Mouse (Mus musculus) intestine, embryonic 16.5 days (tissue): ENCODE results near the gene Bloc1s1. TPM values are rescaled to one million over a fixed set of nuclear protein-coding genes. Genes with fewer than 3 reads are reported as not detected.
A peak's percentile ranks its signal among the peaks of the same experiment; 100 is the strongest.

Experiments
- ATAC-seq: fragments of 200-750 bp; cut with Nextera tagmentation; 2 replicates; pipeline ENCODE4 v1.8.0; 2017; ENCODE audit warnings: moderate TSS enrichment, moderate library complexity
- H3K27ac ChIP-seq: fragments of 300-500 bp; sonication (generic); 2 replicates; pipeline ENCODE4 v1.5.1; 2014; ENCODE audit warnings: mild to moderate bottlenecking, low read length
- H3K27me3 ChIP-seq: fragments of 300-500 bp; sonication (generic); replicated peaks from 2 replicates; pipeline ENCODE4 v1.6.1; 2014; ENCODE audit warnings: low read length, control low read depth, mixed read lengths; ENCODE audit not compliant: control insufficient read depth, insufficient read depth
- H3K36me3 ChIP-seq: fragments of 300-500 bp; sonication (generic); 2 replicates; pipeline ENCODE4 v1.6.1; 2014; ENCODE audit warnings: low read length, control low read depth; ENCODE audit not compliant: control insufficient read depth, insufficient read depth
- H3K4me1 ChIP-seq: fragments of 300-500 bp; sonication (generic); 2 replicates; pipeline ENCODE4 v1.6.1; 2014; ENCODE audit warnings: low read length, control low read depth, mixed read lengths; ENCODE audit not compliant: control insufficient read depth, insufficient read depth
- H3K4me2 ChIP-seq: fragments of 300-500 bp; sonication (generic); 2 replicates; pipeline ENCODE4 v1.6.1; 2014; ENCODE audit warnings: low read depth, low read length, control low read depth
- H3K4me3 ChIP-seq: fragments of 300-500 bp; sonication (generic); 2 replicates; pipeline ENCODE4 v1.5.1; 2014; ENCODE audit warnings: mild to moderate bottlenecking, low read length
- H3K9ac ChIP-seq: fragments of 300-500 bp; sonication (generic); 2 replicates; pipeline ENCODE4 v1.6.1; 2014; ENCODE audit warnings: low read depth, low read length
- H3K9me3 ChIP-seq: fragments of 300-500 bp; sonication (generic); 2 replicates; pipeline ENCODE4 v1.6.1; 2016; ENCODE audit warnings: low read length, control low read depth; ENCODE audit not compliant: control insufficient read depth
- WGBS: fragments of 180-500 bp; shearing (Covaris S2); extraction: QIAGEN DNeasy Blood & Tissue Kit; methylation state at CpG from one replicate; pipeline ENCODE4 v1.1.7; 2014; 5-methylcytosine and 5-hydroxymethylcytosine counted together
- polyA plus RNA-seq: library from polyadenylated mRNA; unstranded; fragments of >200 nt; fragmentation: Nextera tagmentation; extraction: Ambion mirVana; gene quantifications from 2 replicates; pipeline ENCODE4 v1.2.1, GENCODE M21; 2015

Bloc1s1 gene
- polyA plus RNA-seq: 208 and 220 TPM in 2 replicates

- 54% methylated on average over 9 of the region's 9 CpGs for WGBS
- H3K9me3 ChIP-seq: no peaks in the 10 kb centered on the region
- no peaks in the 10 kb centered on the region for H3K36me3 ChIP-seq
- peak within 1 kb of the TSS; percentile 92 for H3K9ac ChIP-seq
- H3K4me3 ChIP-seq: peak within 1 kb of the TSS; percentile 92
- H3K4me1 ChIP-seq: peaks cover 37% of the 10 kb centered on the region
- H3K4me2 ChIP-seq: peak within 1 kb of the TSS; percentile 93
- H3K27me3 ChIP-seq: no peaks in the 10 kb centered on the region
- H3K27ac ChIP-seq: peak within 1 kb of the TSS; percentile 98
- ATAC-seq: no peak
These were observed at the start of gene Bloc1s1 for GRCm38 (mm10) chr10:128923935-128924334. Bloc1s1 (minus strand) TSS chr10:128924035.

DNA sequence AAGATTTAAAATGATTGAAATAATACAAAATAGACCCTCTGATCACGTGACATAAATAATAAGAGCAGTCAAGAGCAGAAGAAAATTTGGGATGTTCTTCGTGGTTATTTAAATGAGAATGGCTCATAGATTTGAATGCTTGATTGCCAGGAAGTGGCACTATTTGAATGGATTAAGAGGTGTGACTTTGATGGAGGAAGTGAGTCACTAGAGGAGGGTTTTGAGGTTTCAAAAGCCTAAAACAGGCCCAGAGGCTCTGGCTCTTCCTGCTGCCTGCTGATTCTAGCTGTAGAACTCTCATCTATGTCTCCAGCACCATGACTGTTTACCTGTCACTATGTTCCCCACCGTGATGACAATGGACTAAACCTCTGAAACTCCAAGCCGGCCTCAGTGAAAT lies 49.0 kb upstream of the Bloc1s1 start:
- Histone ChIP-seq H3K9me3 (no peaks in the 10 kb centered on the region), H3K27ac (no peak overlapping the region), H3K9ac (no peak overlapping the region), H3K4me3 (no peak overlapping the region), H3K4me1 (peaks cover 3% of the 10 kb centered on the region; the same call in 1 of the 2 replicates), H3K36me3 (no peaks in the 10 kb centered on the region), H3K27me3 (no peaks in the 10 kb centered on the region), H3K4me2 (no peak overlapping the region)
- WGBS: 73% methylated on average over 4 of the region's 4 CpGs
- ATAC-seq: no peak

DNA sequence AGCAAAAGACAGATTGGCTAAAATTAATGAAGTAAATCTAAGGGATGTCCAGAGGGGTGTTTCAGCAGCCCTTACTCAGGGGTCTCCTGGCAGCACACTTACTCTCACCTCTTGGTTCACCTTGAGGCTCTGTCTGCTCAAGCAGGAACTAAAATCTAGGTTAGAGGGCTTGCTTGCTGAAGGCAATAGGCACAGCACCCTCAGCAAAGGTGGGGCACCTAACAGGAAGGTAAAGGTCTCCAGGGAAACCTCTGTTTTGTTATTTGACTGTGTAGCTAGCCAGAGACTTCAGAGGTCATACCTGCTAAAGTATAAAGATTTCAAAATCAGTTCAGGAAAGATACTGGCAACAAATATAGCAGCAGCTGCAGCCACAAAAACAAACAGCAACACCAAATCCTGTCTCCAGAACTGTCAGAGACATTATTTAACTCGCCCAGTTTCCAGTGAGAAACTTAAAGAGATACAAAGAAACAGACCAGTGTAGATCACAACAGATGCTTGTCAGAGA lies 47.0 kb upstream of the Bloc1s1 start:
- no peak; the same call in 1 of the 2 replicates for ATAC-seq
- peaks cover 3% of the 10 kb centered on the region; the same call in 1 of the 2 replicates for H3K4me1 ChIP-seq
- H3K4me2 ChIP-seq: no peak overlapping the region
- 39% methylated on average over 1 of the region's 1 CpGs for WGBS
- no peak overlapping the region for H3K4me3 ChIP-seq
- no peaks in the 10 kb centered on the region for H3K9me3 ChIP-seq
- H3K36me3 ChIP-seq: no peaks in the 10 kb centered on the region
- no peaks in the 10 kb centered on the region for H3K27me3 ChIP-seq
- H3K27ac ChIP-seq: no peak overlapping the region
- no peak overlapping the region for H3K9ac ChIP-seq

DNA sequence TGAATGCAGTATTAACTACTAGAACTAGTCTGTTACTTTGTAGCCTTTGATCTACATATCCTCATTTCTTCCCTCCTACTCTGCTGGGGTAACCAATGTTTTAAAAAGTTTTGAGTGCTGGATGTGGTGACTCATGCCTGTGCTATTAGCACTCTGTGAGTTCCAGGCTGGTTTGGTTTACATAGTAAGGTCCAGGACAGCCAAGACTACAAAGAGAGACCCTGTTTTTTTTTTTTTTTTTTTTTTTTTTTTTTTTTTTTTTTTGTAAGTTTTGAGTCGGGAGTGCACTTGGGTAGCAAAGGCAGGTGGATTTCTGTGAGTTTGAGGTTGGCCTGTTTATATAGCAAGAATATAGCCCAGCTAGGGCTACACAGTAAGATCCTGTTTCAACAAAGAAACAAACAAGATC lies 44.5 kb upstream of the Bloc1s1 start:
- no peak overlapping the region for H3K4me2 ChIP-seq
- no peaks in the 10 kb centered on the region for H3K36me3 ChIP-seq
- no peak overlapping the region for H3K27ac ChIP-seq
- H3K27me3 ChIP-seq: no peaks in the 10 kb centered on the region
- H3K4me3 ChIP-seq: no peak overlapping the region
- peak; percentile 68 for ATAC-seq
- peaks cover 12% of the 10 kb centered on the region; the same call in 1 of the 2 replicates for H3K4me1 ChIP-seq
- no peaks in the 10 kb centered on the region for H3K9me3 ChIP-seq
- no peak overlapping the region for H3K9ac ChIP-seq
- 25% methylated on average over 1 of the region's 1 CpGs for whole genome bisulfite sequencing

DNA sequence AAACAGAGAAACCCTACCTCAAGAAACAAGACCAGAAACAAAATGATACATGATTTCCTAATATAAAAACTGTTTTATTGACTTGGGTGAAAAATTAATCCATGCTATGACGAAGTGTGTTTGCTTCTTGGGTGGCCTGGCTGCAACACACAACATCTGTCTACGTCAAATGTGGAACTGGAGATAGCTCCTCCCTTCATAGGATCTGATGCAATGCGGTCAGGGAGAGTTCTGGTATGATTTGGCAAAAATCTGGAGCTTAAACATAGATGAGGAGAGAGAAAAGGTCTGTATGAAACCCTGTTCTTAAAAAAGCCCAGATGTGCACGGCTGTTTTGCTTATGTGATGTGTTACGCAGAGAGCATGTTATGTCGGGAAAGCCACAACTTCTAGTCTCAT lies 42.0 kb upstream of the Bloc1s1 start:
- H3K27me3 ChIP-seq: no peaks in the 10 kb centered on the region
- ATAC-seq: no peak
- no peak overlapping the region for H3K9ac ChIP-seq
- H3K27ac ChIP-seq: peak overlapping the region; percentile 69; the same call in 1 of the 2 replicates
- H3K36me3 ChIP-seq: no peaks in the 10 kb centered on the region
- no peak overlapping the region for H3K4me3 ChIP-seq
- H3K4me2 ChIP-seq: no peak overlapping the region
- WGBS: 63% methylated on average over 6 of the region's 6 CpGs
- H3K9me3 ChIP-seq: no peaks in the 10 kb centered on the region
- H3K4me1 ChIP-seq: peaks cover 20% of the 10 kb centered on the region; the same call in 1 of the 2 replicates

DNA sequence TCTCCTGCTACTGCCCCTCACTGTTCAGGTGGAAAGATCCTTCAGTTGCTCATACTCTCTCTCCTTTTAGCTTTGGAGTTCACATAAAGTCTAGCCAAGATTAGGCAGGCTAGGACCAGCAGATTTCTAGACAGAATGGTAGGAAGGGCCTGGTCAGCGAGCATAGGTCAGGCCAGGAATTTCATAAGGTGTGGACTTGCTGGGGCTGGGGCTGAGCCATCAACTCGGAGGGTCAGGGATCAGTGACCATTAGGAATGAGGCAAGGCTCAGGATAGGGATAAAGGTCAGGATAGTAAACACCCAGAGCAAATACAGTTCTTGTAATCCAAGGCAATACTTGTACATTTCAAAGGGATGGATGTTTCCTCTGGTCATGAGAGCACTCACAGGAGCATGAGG lies 41.1 kb upstream of the Bloc1s1 start:
- peaks cover 27% of the 10 kb centered on the region; the same call in 1 of the 2 replicates for H3K4me1 ChIP-seq
- H3K4me2 ChIP-seq: no peak overlapping the region
- 58% methylated on average over 2 of the region's 2 CpGs for WGBS
- H3K9me3 ChIP-seq: no peaks in the 10 kb centered on the region
- no peaks in the 10 kb centered on the region for H3K27me3 ChIP-seq
- no peak overlapping the region for H3K9ac ChIP-seq
- H3K27ac ChIP-seq: no peak overlapping the region
- no peaks in the 10 kb centered on the region for H3K36me3 ChIP-seq
- 0 out of 2 replicates have a peak, but pooled peaks have one; percentile 12 for ATAC-seq
- H3K4me3 ChIP-seq: no peak overlapping the region

- Histone ChIP-seq H3K4me1 (peaks cover 27% of the 10 kb centered on the region; the same call in 1 of the 2 replicates), H3K9ac (peak within 1 kb of the TSS; percentile 1; the same call in 1 of the 2 replicates), H3K9me3 (no peaks in the 10 kb centered on the region), H3K4me3 (peak within 1 kb of the TSS; percentile 17), H3K27ac (peak within 1 kb of the TSS; percentile 71), H3K4me2 (peak within 1 kb of the TSS; percentile 44), H3K27me3 (no peaks in the 10 kb centered on the region), H3K36me3 (no peaks in the 10 kb centered on the region)
- 64% methylated on average over 12 of the region's 12 CpGs for whole genome bisulfite sequencing
- ATAC-seq: peak; percentile 94
These were observed 37.1 kb upstream of the Bloc1s1 start, which contains the start of gene Mettl7b for GRCm38 (mm10) chr10:128960590-128961584. Mettl7b (minus strand) TSS chr10:128960988.

- no peaks in the 10 kb centered on the region for H3K9me3 ChIP-seq
- H3K9ac ChIP-seq: peak overlapping the region; percentile 1; the same call in 1 of the 2 replicates
- H3K27me3 ChIP-seq: no peaks in the 10 kb centered on the region
- H3K36me3 ChIP-seq: no peaks in the 10 kb centered on the region
- peak overlapping the region; percentile 17 for H3K4me3 ChIP-seq
- peaks cover 27% of the 10 kb centered on the region; the same call in 1 of the 2 replicates for H3K4me1 ChIP-seq
- H3K4me2 ChIP-seq: peak overlapping the region; percentile 44
- peak; percentile 6 for ATAC-seq
- H3K27ac ChIP-seq: peak overlapping the region; percentile 59
- WGBS: 78% methylated on average over 4 of the region's 4 CpGs
These were observed 36.3 kb upstream of the Bloc1s1 start for GRCm38 (mm10) chr10:128960142-128960541.

DNA sequence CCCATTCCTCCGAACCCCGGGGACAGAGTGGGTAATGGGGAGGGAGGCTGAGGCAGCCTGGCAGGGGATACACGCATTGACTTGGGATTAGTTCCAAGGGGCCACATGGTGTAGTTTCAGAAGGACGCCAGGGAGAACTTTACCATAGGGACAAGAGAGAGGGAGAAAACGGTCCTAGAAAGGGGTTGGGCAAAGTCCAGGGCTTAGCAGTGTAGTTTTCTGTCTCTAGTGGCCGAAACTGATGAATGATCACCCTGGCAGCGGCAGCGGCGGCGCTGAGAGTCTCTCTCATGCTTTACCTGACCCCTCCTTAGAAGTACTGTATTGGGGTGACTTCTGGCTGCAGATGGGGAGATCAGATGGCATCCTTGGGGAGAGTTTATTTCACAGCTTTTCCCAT lies 34.5 kb upstream of the Bloc1s1 start:
- no peak overlapping the region for H3K4me2 ChIP-seq
- H3K9me3 ChIP-seq: no peaks in the 10 kb centered on the region
- H3K27ac ChIP-seq: no peak overlapping the region
- H3K9ac ChIP-seq: no peak overlapping the region
- H3K27me3 ChIP-seq: no peaks in the 10 kb centered on the region
- no peak overlapping the region for H3K4me3 ChIP-seq
- H3K4me1 ChIP-seq: peaks cover 18% of the 10 kb centered on the region; the same call in 1 of the 2 replicates
- no peak for ATAC-seq
- 80% methylated on average over 10 of the region's 10 CpGs for WGBS
- no peaks in the 10 kb centered on the region for H3K36me3 ChIP-seq
